22 mouse cellular contexts compared by ENCODE assay signal in genomic region chr6:116664031-116664430, GRCm38 (mm10). TPM values are rescaled to one million over a fixed set of nuclear protein-coding genes. Genes with fewer than 3 reads are reported as not detected.
DNase-seq lines count a peak whose midpoint lies in the region; ATAC-seq and TF ChIP-seq lines count a peak whose summit lies in the region.
"Had no signal": no experiment of that assay in that cellular context is flagged by ENCODE, and none has a peak within 500 bp of the region (broad histone marks: within the 10 kb centered on the region; RNA-seq: fewer than 3 reads in every experiment).

No protein-coding gene starts in this region.

- no peak overlapping the region for H3K4me3 ChIP-seq in liver, postnatal 0 days (ENCODE audit: low read depth, low read length)
- no peak overlapping the region for H3K4me3 ChIP-seq in bone marrow, adult 2 months (replicated peaks; ENCODE audit: control insufficient read depth, low read depth, low read length)
- H3K4me3 ChIP-seq in limb, embryonic 10.5 days: no peak overlapping the region
- H3K4me3 ChIP-seq: embryonic facial prominence, embryonic 10.5 days; erythroblast, embryonic 14.5 days; heart, embryonic 13.5 days; liver, embryonic 15.5 days; stomach, embryonic 15.5 days had no signal

- ATAC-seq in liver, postnatal 0 days: peak; percentile 53
- peak; percentile 93 for ATAC-seq in common myeloid progenitor, adult 5-6 weeks (replicated peaks; ENCODE audit: low read depth, poor library complexity, severe bottlenecking)
- ATAC-seq in monocyte, adult 5-6 weeks (replicated peaks; ENCODE audit: insufficient number of reproducible peaks, low FRiP score, low TSS enrichment, poor library complexity, severe bottlenecking): peak; percentile 89

- peaks cover 3% of the 10 kb centered on the region; the same call in 1 of the 2 replicates for H3K4me1 ChIP-seq in liver, postnatal 0 days (ENCODE audit: insufficient read depth)
- H3K4me1 ChIP-seq in bone marrow, adult 2 months (ENCODE audit: control insufficient read depth, insufficient read depth, low read length): peaks cover 4% of the 10 kb centered on the region; the same call in 1 of the 2 replicates
- H3K4me1 ChIP-seq in limb, embryonic 10.5 days: peaks cover 8% of the 10 kb centered on the region; the same call in 1 of the 2 replicates
- H3K4me1 ChIP-seq: stomach, embryonic 15.5 days had no signal

- WGBS in liver, postnatal 0 days (ENCODE audit: insufficient replicate concordance): 48% methylated on average over 6 of the region's 6 CpGs
- 31% methylated on average over 6 of the region's 6 CpGs for WGBS in bone marrow, adult 2 months
- 80% methylated on average over 6 of the region's 6 CpGs for WGBS in limb, embryonic 10.5 days

- 0 out of 2 replicates have a peak overlapping the region, but pooled peaks have one; percentile 34 for H3K27ac ChIP-seq in liver, postnatal 0 days (ENCODE audit: low read depth)
- peak overlapping the region; percentile 28 for H3K27ac ChIP-seq in bone marrow, adult 2 months (ENCODE audit: control insufficient read depth, insufficient read depth, low read depth, low read length, poor library complexity)
- H3K27ac ChIP-seq in limb, embryonic 10.5 days: no peak overlapping the region
- H3K27ac ChIP-seq: embryonic facial prominence, embryonic 10.5 days; heart, embryonic 13.5 days; hindbrain, embryonic 14.5 days; liver, embryonic 15.5 days; stomach, embryonic 15.5 days had no signal

- no peak overlapping the region for H3K9ac ChIP-seq in liver, postnatal 0 days (replicated peaks)
- H3K9ac ChIP-seq: heart, embryonic 13.5 days; hindbrain, embryonic 14.5 days; liver, embryonic 15.5 days; stomach, embryonic 15.5 days had no signal

- H3K36me3 ChIP-seq in liver, postnatal 0 days (replicated peaks; ENCODE audit: insufficient read depth, low read length): no peaks in the 10 kb centered on the region
- H3K36me3 ChIP-seq in limb, embryonic 10.5 days: no peaks in the 10 kb centered on the region
- H3K36me3 ChIP-seq: embryonic facial prominence, embryonic 10.5 days; heart, embryonic 13.5 days; liver, embryonic 15.5 days; stomach, embryonic 15.5 days had no signal

- no peaks in the 10 kb centered on the region for H3K9me3 ChIP-seq in liver, postnatal 0 days (ENCODE audit: low read length)
- H3K9me3 ChIP-seq in limb, embryonic 10.5 days (replicated peaks): no peaks in the 10 kb centered on the region
- H3K9me3 ChIP-seq: embryonic facial prominence, embryonic 10.5 days; heart, embryonic 13.5 days; liver, embryonic 15.5 days; stomach, embryonic 15.5 days had no signal

- no peak for TF ChIP-seq CTCF in liver, postnatal 0 days (IDR thresholded peaks at IDR 0.05; ENCODE audit: low read depth)
- no peak for TF ChIP-seq CTCF in bone marrow, adult 2 months (IDR thresholded peaks at IDR 0.05; ENCODE audit: control insufficient read depth, insufficient read depth, low read length)

- no peak for TF ChIP-seq POLR2A in bone marrow, adult 2 months (IDR thresholded peaks at IDR 0.05; ENCODE audit: borderline replicate concordance, control insufficient read depth, low read depth, low read length)

- no peak overlapping the region for H3K4me2 ChIP-seq in liver, postnatal 0 days (ENCODE audit: low read depth, low read length)
- H3K4me2 ChIP-seq: heart, embryonic 13.5 days; hindbrain, embryonic 14.5 days; liver, embryonic 15.5 days; midbrain, embryonic 11.5 days; stomach, embryonic 15.5 days had no signal

- H3K27me3 ChIP-seq in liver, postnatal 0 days (ENCODE audit: insufficient read depth, low read length): no peaks in the 10 kb centered on the region
- H3K27me3 ChIP-seq in limb, embryonic 10.5 days (ENCODE audit: low read depth, poor library complexity, severe bottlenecking): peaks cover under 1% of the 10 kb centered on the region; the same call in 1 of the 2 replicates
- H3K27me3 ChIP-seq: heart, embryonic 13.5 days; liver, embryonic 15.5 days; stomach, embryonic 15.5 days had no signal

- TF ChIP-seq EP300 in liver, postnatal 0 days (IDR thresholded peaks at IDR 0.05; ENCODE audit: low read depth): no peak

- DNase-seq in liver, postnatal 0 days: no peak
- no peak for DNase-seq in liver
- no peak for DNase-seq in adipocyte (ENCODE audit: low spot score)
- DNase-seq in limb, embryonic 10.5 days (ENCODE audit: low spot score): no peak
- DNase-seq in urinary bladder, postnatal 4 days (ENCODE audit: low spot score in 2 of 2): no peak
- DNase-seq: adrenal gland, postnatal 25 days; cerebellum, postnatal 14 days; gastrocnemius, postnatal 14 days; kidney, adult 18-20 months; kidney, postnatal 14 days; left cerebral cortex, postnatal 4 days; thymus, postnatal 14 days had no signal

RNA-seq across cellular contexts. Expression of gene Rassf4, which starts 9.7 kb away (rescaled TPM):
- 7.2 and 9.6 TPM in 2 replicates for polyA plus RNA-seq in liver, postnatal 0 days (2015; fragmentation: Nextera tagmentation; extraction: Ambion mirVana)
- 8.8 and 18.3 TPM in 2 replicates for polyA plus RNA-seq in bone marrow, adult 2 months (2011; ENCODE audit: insufficient read depth, insufficient read length, low replicate concordance, missing spikeins)
- 15.0 and 17.4 TPM in 2 replicates for total RNA-seq in common myeloid progenitor, adult 5-6 weeks (2017)
- total RNA-seq in monocyte, adult 5-6 weeks (2017): 124 to 138 TPM (median 133 TPM) in 3 replicates
- polyA plus RNA-seq in limb, embryonic 10.5 days (2016; fragmentation: Nextera tagmentation; extraction: Ambion mirVana): 2.7 and 4.2 TPM in 2 replicates

RNA-seq across cellular contexts. Expression of gene Depp1, which starts 13.6 kb away (rescaled TPM):
- polyA plus RNA-seq in liver, postnatal 0 days (2015; fragmentation: Nextera tagmentation; extraction: Ambion mirVana): 103 and 122 TPM in 2 replicates
- 11.9 and 15.0 TPM in 2 replicates for polyA plus RNA-seq in bone marrow, adult 2 months (2011; ENCODE audit: insufficient read depth, insufficient read length, low replicate concordance, missing spikeins)
- total RNA-seq in common myeloid progenitor, adult 5-6 weeks (2017): 0.63 and 1.6 TPM in 2 replicates
- total RNA-seq in monocyte, adult 5-6 weeks (2017): 0.38 TPM in 1 of 3 replicates, not detected in the others
- polyA plus RNA-seq in limb, embryonic 10.5 days (2016; fragmentation: Nextera tagmentation; extraction: Ambion mirVana): 34.4 and 34.7 TPM in 2 replicates

RNA-seq across cellular contexts. Expression of gene Zfp422, which starts 35.2 kb away (rescaled TPM):
- polyA plus RNA-seq in liver, postnatal 0 days (2015; fragmentation: Nextera tagmentation; extraction: Ambion mirVana): 26.2 and 26.7 TPM in 2 replicates
- 7.1 and 12.1 TPM in 2 replicates for polyA plus RNA-seq in bone marrow, adult 2 months (2011; ENCODE audit: insufficient read depth, insufficient read length, low replicate concordance, missing spikeins)
- 79.8 and 85.1 TPM in 2 replicates for total RNA-seq in common myeloid progenitor, adult 5-6 weeks (2017)
- total RNA-seq in monocyte, adult 5-6 weeks (2017): 10.3 to 14.1 TPM (median 11.5 TPM) in 3 replicates
- polyA plus RNA-seq in limb, embryonic 10.5 days (2016; fragmentation: Nextera tagmentation; extraction: Ambion mirVana): 235 and 264 TPM in 2 replicates

RNA-seq across cellular contexts. Expression of gene Tmem72, which starts 52.7 kb away (rescaled TPM):
- not detected in 2 replicates for polyA plus RNA-seq in liver, postnatal 0 days (2015; fragmentation: Nextera tagmentation; extraction: Ambion mirVana)
- polyA plus RNA-seq in bone marrow, adult 2 months (2011; ENCODE audit: insufficient read depth, insufficient read length, low replicate concordance, missing spikeins): not detected in 2 replicates
- 0.05 TPM in 2 replicates for total RNA-seq in common myeloid progenitor, adult 5-6 weeks (2017)
- 0.29 to 0.68 TPM (median 0.32 TPM) in 3 replicates for total RNA-seq in monocyte, adult 5-6 weeks (2017)
- polyA plus RNA-seq in limb, embryonic 10.5 days (2016; fragmentation: Nextera tagmentation; extraction: Ambion mirVana): 0.04 and 0.06 TPM in 2 replicates
- polyA plus RNA-seq: erythroblast, embryonic 14.5 days had no signal
